Mouse (Mus musculus) MEL (cell line): ENCODE measurements around the gene Atp2c1. TPM values are rescaled to one million over a fixed set of nuclear protein-coding genes. Genes with fewer than 3 reads are reported as not detected.

Experiments
- DNase-seq: peaks from one replicate; pipeline ENCODE4 v3.0.0; 2011; ENCODE audit warnings: low read depth, low spot score
- H3K27ac ChIP-seq: 2 replicates; pipeline ENCODE4 v1.5.1; 2012; ENCODE audit warnings: low read depth, mild to moderate bottlenecking, control low read depth, low read length, moderate library complexity; ENCODE audit not compliant: control insufficient read depth
- H3K27me3 ChIP-seq, 2 experiments: fragments of 150-350 bp in 1 of 2; sonication (generic) in 1 of 2; 2 replicates each; pipeline ENCODE4 v1.6.1; 2012; ENCODE audit warnings: low read length in 2 of 2, mild to moderate bottlenecking in 2 of 2, improper control_type of control experiment in 1 of 2, moderate library complexity in 1 of 2; ENCODE audit not compliant: insufficient read depth in 2 of 2, control insufficient read depth in 1 of 2
- H3K36me3 ChIP-seq, 2 experiments: 2 replicates each; pipeline ENCODE4 v1.6.1; 2012 to 2014; ENCODE audit warnings: low read length in 2 of 2, improper control_type of control experiment in 1 of 2, inconsistent platforms in 1 of 2, mild to moderate bottlenecking in 1 of 2; ENCODE audit not compliant: insufficient read depth in 2 of 2, control insufficient read depth in 1 of 2
- H3K4me1 ChIP-seq, 2 experiments: fragments of 150-350 bp in 1 of 2; sonication (generic) in 1 of 2; 2 replicates each; pipeline ENCODE4 v1.6.1; 2012; ENCODE audit warnings: low read length in 2 of 2, improper control_type of control experiment in 1 of 2, mild to moderate bottlenecking in 1 of 2; ENCODE audit not compliant: insufficient read depth in 2 of 2, control insufficient read depth in 1 of 2
- H3K4me3 ChIP-seq, 2 experiments: fragments of 150-350 bp in 1 of 2; sonication (generic) in 1 of 2; 2 replicates each; pipeline ENCODE4 v1.5.1; 2012; ENCODE audit warnings: low read depth in 2 of 2, low read length in 2 of 2, mild to moderate bottlenecking in 2 of 2, moderate library complexity in 2 of 2, control low read depth in 1 of 2, improper control_type of control experiment in 1 of 2; ENCODE audit not compliant: control insufficient read depth in 1 of 2, insufficient read depth in 1 of 2
- H3K79me2 ChIP-seq: 2 replicates; pipeline ENCODE4 v1.6.1; 2012; ENCODE audit warnings: mild to moderate bottlenecking, low read length, moderate library complexity; ENCODE audit not compliant: control insufficient read depth, poor library complexity, insufficient read depth
- H3K9ac ChIP-seq: 2 replicates; pipeline ENCODE4 v1.6.1; 2012; ENCODE audit warnings: low read depth, mild to moderate bottlenecking, control low read depth, low read length, moderate library complexity; ENCODE audit not compliant: control insufficient read depth, poor library complexity, severe bottlenecking
- H3K9me3 ChIP-seq: fragments of 150-350 bp; sonication (generic); replicated peaks from 2 replicates; pipeline ENCODE4 v1.6.1; 2012; ENCODE audit warnings: mild to moderate bottlenecking, low read length, improper control_type of control experiment, moderate library complexity; ENCODE audit not compliant: insufficient read depth
- BHLHE40 ChIP-seq: IDR thresholded peaks from 2 replicates; pipeline ENCODE4 v1.6.1; 2012; ENCODE audit warnings: low read depth, mild to moderate bottlenecking, inconsistent platforms, low read length, improper control_type of control experiment, borderline replicate concordance
- CHD1 ChIP-seq: IDR thresholded peaks from 2 replicates; pipeline ENCODE4 v1.6.1; 2012; ENCODE audit warnings: low read depth, mild to moderate bottlenecking, inconsistent platforms, low read length, improper control_type of control experiment
- CHD2 ChIP-seq: IDR thresholded peaks from 2 replicates; pipeline ENCODE4 v1.6.1; 2011; ENCODE audit warnings: low read length, improper control_type of control experiment
- CTCF ChIP-seq, 3 experiments: IDR thresholded peaks in 2 of 3; conservative IDR thresholded peaks in 1 of 3; 2 replicates each; pipeline ENCODE4 v1.5.1; 2011 to 2012; ENCODE audit warnings: low read length in 3 of 3, low read depth in 2 of 3, mild to moderate bottlenecking in 2 of 3, improper control_type of control experiment in 1 of 3, inconsistent platforms in 1 of 3, mixed read lengths in 1 of 3, moderate library complexity in 1 of 3; ENCODE audit not compliant: control insufficient read depth in 1 of 3, insufficient read depth in 1 of 3, poor library complexity in 1 of 3, severe bottlenecking in 1 of 3
- E2F4 ChIP-seq: IDR thresholded peaks from 2 replicates; pipeline ENCODE4 v1.6.1; 2011; ENCODE audit warnings: low read depth, low read length, improper control_type of control experiment, borderline replicate concordance
- ELF1 ChIP-seq: IDR thresholded peaks from 2 replicates; pipeline ENCODE4 v1.6.1; 2014; ENCODE audit warnings: low read depth, mild to moderate bottlenecking, inconsistent platforms, low read length, improper control_type of control experiment, moderate library complexity
- GABPA ChIP-seq: IDR thresholded peaks from 2 replicates; pipeline ENCODE4 v1.6.1; 2012; ENCODE audit warnings: low read depth, mild to moderate bottlenecking, inconsistent platforms, low read length, improper control_type of control experiment, moderate library complexity
- HCFC1 ChIP-seq: IDR thresholded peaks from 2 replicates; pipeline ENCODE4 v1.6.1; 2012; ENCODE audit warnings: low read depth, mild to moderate bottlenecking, inconsistent platforms, low read length, improper control_type of control experiment, moderate library complexity
- KAT2A ChIP-seq: conservative IDR thresholded peaks from 2 replicates; pipeline ENCODE4 v1.6.1; 2012; ENCODE audit warnings: low read depth, low read length, improper control_type of control experiment, inconsistent platforms
- MAFK ChIP-seq: IDR thresholded peaks from 2 replicates; pipeline ENCODE4 v1.6.1; 2011; ENCODE audit warnings: low read depth, mild to moderate bottlenecking, low read length, improper control_type of control experiment, borderline replicate concordance
- MAX ChIP-seq: IDR thresholded peaks from 2 replicates; pipeline ENCODE4 v1.6.1; 2011; ENCODE audit warnings: low read length, improper control_type of control experiment
- MAZ ChIP-seq: IDR thresholded peaks from 2 replicates; pipeline ENCODE4 v1.6.1; 2012; ENCODE audit warnings: low read depth, mild to moderate bottlenecking, inconsistent platforms, low read length, improper control_type of control experiment
- MEF2A ChIP-seq: IDR thresholded peaks from 2 replicates; pipeline ENCODE4 v1.6.1; 2014; ENCODE audit warnings: low read depth, mild to moderate bottlenecking, inconsistent platforms, low read length, improper control_type of control experiment; ENCODE audit not compliant: poor library complexity, insufficient replicate concordance, severe bottlenecking; ENCODE audit errors: extremely low read depth
- MYC ChIP-seq: IDR thresholded peaks from 2 replicates; pipeline ENCODE4 v1.6.1; 2011; ENCODE audit warnings: low read depth, mild to moderate bottlenecking, low read length, improper control_type of control experiment, moderate library complexity
- POLR2A ChIP-seq, 2 experiments: IDR thresholded peaks; 2 replicates each; pipeline ENCODE4 v1.6.1; 2011 to 2012; ENCODE audit warnings: low read length in 2 of 2, mild to moderate bottlenecking in 2 of 2, control low read depth in 1 of 2, improper control_type of control experiment in 1 of 2, low read depth in 1 of 2, moderate library complexity in 1 of 2; ENCODE audit not compliant: control insufficient read depth in 1 of 2, insufficient read depth in 1 of 2, poor library complexity in 1 of 2
- POLR2AphosphoS5 ChIP-seq: IDR thresholded peaks from 2 replicates; pipeline ENCODE4 v1.6.1; 2012; ENCODE audit warnings: low read depth, borderline replicate concordance, mild to moderate bottlenecking, inconsistent platforms, low read length, moderate library complexity, mixed read lengths
- SIN3A ChIP-seq: IDR thresholded peaks from 2 replicates; pipeline ENCODE4 v1.6.1; 2012; ENCODE audit warnings: low read length, improper control_type of control experiment, inconsistent platforms
- TAL1 ChIP-seq: IDR thresholded peaks from 2 replicates; pipeline ENCODE4 v1.6.1; 2012; ENCODE audit warnings: mild to moderate bottlenecking, inconsistent platforms, low read length, moderate library complexity, mixed read lengths
- TCF12 ChIP-seq: IDR thresholded peaks from 2 replicates; pipeline ENCODE4 v1.6.1; 2014; ENCODE audit warnings: low read depth, mild to moderate bottlenecking, inconsistent platforms, low read length, improper control_type of control experiment, moderate library complexity
- UBTF ChIP-seq: IDR thresholded peaks from 2 replicates; pipeline ENCODE4 v1.6.1; 2012; ENCODE audit warnings: low read depth, mild to moderate bottlenecking, inconsistent platforms, low read length, improper control_type of control experiment, moderate library complexity, borderline replicate concordance; ENCODE audit not compliant: insufficient read depth
- USF1 ChIP-seq: IDR thresholded peaks from 2 replicates; pipeline ENCODE4 v1.6.1; 2014; ENCODE audit warnings: low read depth, mild to moderate bottlenecking, inconsistent platforms, low read length, improper control_type of control experiment, moderate library complexity
- USF2 ChIP-seq, 2 experiments: IDR thresholded peaks; 2 replicates each; pipeline ENCODE4 v1.6.1; 2011 to 2012; ENCODE audit warnings: improper control_type of control experiment in 2 of 2, low read length in 2 of 2, borderline replicate concordance in 1 of 2, inconsistent platforms in 1 of 2, low read depth in 1 of 2, mild to moderate bottlenecking in 1 of 2; ENCODE audit not compliant: insufficient read depth in 1 of 2
- ZC3H11A ChIP-seq: IDR thresholded peaks from 2 replicates; pipeline ENCODE4 v1.6.1; 2012; ENCODE audit warnings: low read depth, mild to moderate bottlenecking, inconsistent platforms, low read length, improper control_type of control experiment
- ZKSCAN1 ChIP-seq: IDR thresholded peaks from 2 replicates; pipeline ENCODE4 v1.6.1; 2012; ENCODE audit warnings: low read depth, mild to moderate bottlenecking, inconsistent platforms, low read length, improper control_type of control experiment, moderate library complexity
- ZNF384 ChIP-seq: IDR thresholded peaks from 2 replicates; pipeline ENCODE4 v1.6.1; 2012; ENCODE audit warnings: low read depth, mild to moderate bottlenecking, inconsistent platforms, low read length, improper control_type of control experiment
- polyA plus RNA-seq, 2 experiments: library from polyadenylated mRNA; stranded (reverse) in 1 of 2; unstranded in 1 of 2; fragments of >175 nt in 1 of 2; fragments of >200 nt in 1 of 2; gene quantifications; 2 replicates each; pipeline versions ENCODE4 v1.2.1 to v1.2.4; 2012; ENCODE audit warnings: low replicate concordance in 2 of 2, low read depth in 1 of 2; ENCODE audit not compliant: insufficient read length in 2 of 2, insufficient read depth in 1 of 2, missing spikeins in 1 of 2
- total RNA-seq: library from RNA; depleted of rRNA; stranded (reverse); fragments of 300-350 nt; gene quantifications from 2 replicates; pipeline ENCODE4 v1.2.3, GENCODE M21; 2012

Gene Atp2c1
- total and polyA plus RNA-seq, 3 experiments: 32.7 to 33.6 TPM; not detected in 1

GRCm38 (mm10) chr9:105482070-105482469 lies 45.0 kb downstream of the Atp2c1 start:
- H3K9ac ChIP-seq: no peak overlapping the region
- H3K27me3 ChIP-seq: no peaks in the 10 kb centered on the region
- H3K27ac ChIP-seq: no peak overlapping the region
- H3K79me2 ChIP-seq: peaks cover 3% of the 10 kb centered on the region; the same call in 1 of the 2 replicates
- H3K36me3 ChIP-seq: peaks cover 0 to 23% of the 10 kb centered on the region in 2 experiments; a peak in 2 of 4 replicates
- H3K9me3 ChIP-seq: no peaks in the 10 kb centered on the region
- H3K4me1 ChIP-seq: peaks cover 16 to 21% of the 10 kb centered on the region in 2 experiments
- TF ChIP-seq MAFK: no peak
- TF ChIP-seq ZNF384: no peak
- no peak for TF ChIP-seq POLR2A (IDR thresholded peaks at IDR 0.05; ENCODE audit: control insufficient read depth in 1 of 2, insufficient read depth in 1 of 2, low read depth in 1 of 2, low read length in 2 of 2, poor library complexity in 1 of 2)
- no peak for TF ChIP-seq KAT2A
- TF ChIP-seq E2F4: no peak
- no peak for TF ChIP-seq MAZ
- TF ChIP-seq POLR2AphosphoS5: no peak
- no peak for TF ChIP-seq MAX
- TF ChIP-seq USF2 (IDR thresholded peaks at IDR 0.05; ENCODE audit: borderline replicate concordance in 1 of 2, insufficient read depth in 1 of 2, low read depth in 1 of 2, low read length in 2 of 2): no peak
- no peak for TF ChIP-seq ELF1
- no peak for TF ChIP-seq BHLHE40
- TF ChIP-seq TCF12: no peak
- TF ChIP-seq MEF2A: no peak
- TF ChIP-seq MYC: no peak
- TF ChIP-seq TAL1: no peak
- TF ChIP-seq CHD1: no peak
- DNase-seq: no peak
- no peak overlapping the region for H3K4me3 ChIP-seq

DNA sequence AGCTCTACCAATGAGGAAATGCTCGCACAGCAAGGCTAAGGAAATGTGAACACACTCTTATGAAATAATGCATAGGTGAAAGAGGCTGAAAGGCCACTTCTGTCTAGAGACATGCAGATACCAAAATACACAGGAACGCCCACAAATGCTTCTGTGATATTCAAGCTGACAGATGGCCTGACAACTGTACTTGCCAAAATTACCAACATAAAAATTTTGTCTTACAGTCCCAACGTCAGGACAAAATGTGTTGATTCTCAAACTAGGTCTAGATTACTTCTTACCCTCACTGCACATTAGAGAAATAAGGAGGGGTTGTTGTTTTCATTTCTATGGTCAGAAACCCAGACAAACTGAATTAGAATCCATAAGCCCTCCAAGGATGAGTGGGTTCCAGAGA lies 51.0 kb downstream of the Atp2c1 start:
- no peak overlapping the region for H3K27ac ChIP-seq
- H3K79me2 ChIP-seq: no peaks in the 10 kb centered on the region; the same call in 1 of the 2 replicates
- peaks cover 6 to 12% of the 10 kb centered on the region in 2 experiments for H3K4me1 ChIP-seq
- no peaks in the 10 kb centered on the region for H3K27me3 ChIP-seq
- H3K36me3 ChIP-seq: peaks cover 0 to 10% of the 10 kb centered on the region in 2 experiments; a peak in 2 of 4 replicates
- no peaks in the 10 kb centered on the region for H3K9me3 ChIP-seq
- H3K9ac ChIP-seq: no peak overlapping the region
- H3K4me3 ChIP-seq: no peak overlapping the region
- TF ChIP-seq ZKSCAN1 (no peak), ZC3H11A (no peak), MAZ (no peak), KAT2A (no peak), UBTF (no peak), HCFC1 (no peak), SIN3A (no peak), CHD2 (no peak), BHLHE40 (no peak), USF1 (no peak), CTCF (IDR thresholded peaks at IDR 0.05 in 2 of 3, conservative IDR thresholded peaks at IDR 0.05 in 1 of 3; ENCODE audit: control insufficient read depth in 1 of 3, insufficient read depth in 1 of 3, low read depth in 2 of 3, low read length in 3 of 3, poor library complexity in 1 of 3, severe bottlenecking in 1 of 3) (no peak), MAX (no peak), GABPA (no peak)
- DNase-seq: no peak
